Mouse (Mus musculus) layer of hippocampus, adult 2 months (tissue): ENCODE data around the gene Fam118b. TPM values are rescaled to one million over a fixed set of nuclear protein-coding genes. Genes with fewer than 3 reads are reported as not detected.
A peak's percentile ranks its signal among the peaks of the same experiment; 100 is the strongest.

Experiments used
- DNase-seq, 2 experiments: peaks; one replicate each; pipeline ENCODE4 v3.0.0; 2022; ENCODE audit warnings: low spot score in 2 of 2
- H3K27ac ChIP-seq: fragments of 200-600 bp; 2 replicates; pipeline ENCODE4 v1.8.1; 2022
- H3K4me3 ChIP-seq: fragments of 200-600 bp; 2 replicates; pipeline ENCODE4 v1.8.1; 2022; ENCODE audit warnings: mild to moderate bottlenecking
- CTCF ChIP-seq: fragments of 200-600 bp; conservative IDR thresholded peaks from 2 replicates; pipeline ENCODE4 v1.8.1; 2022; ENCODE audit warnings: antibody characterized with exemption, mild to moderate bottlenecking, moderate library complexity
- total RNA-seq, 2 experiments: library from RNA; stranded (reverse); gene quantifications; 2 replicates each; pipeline ENCODE4 v1.2.3; 2021

Fam118b gene
- total RNA-seq, 2 experiments from 2014 or later: 27.2 to 35.4 TPM

GRCm38 (mm10) chr9:35239734-35240133, 27.9 kb downstream of the Fam118b start:
- peak; percentile 50 for TF ChIP-seq CTCF
- H3K27ac ChIP-seq: no peak overlapping the region
- no peak for DNase-seq
- H3K4me3 ChIP-seq: no peak overlapping the region

- TF ChIP-seq CTCF: no peak
- H3K27ac ChIP-seq: peak overlapping the region; percentile 37; the same call in 1 of the 2 replicates
- DNase-seq: no peak
- H3K4me3 ChIP-seq: no peak overlapping the region
Measured at GRCm38 (mm10) chr9:35238915-35239571, 28.6 kb downstream of the Fam118b start.

- no peak for TF ChIP-seq CTCF
Measured at GRCm38 (mm10) chr9:35238371-35238770, 29.2 kb downstream of the Fam118b start.

GRCm38 (mm10) chr9:35235996-35236395, 31.6 kb downstream of the Fam118b start:
- no peak for DNase-seq
- no peak for TF ChIP-seq CTCF
- Histone ChIP-seq H3K4me3 (no peak overlapping the region), H3K27ac (peak overlapping the region; percentile 6; the same call in 1 of the 2 replicates)

More at GRCm38 (mm10) chr9:35238371-35238770, 29.2 kb downstream of the Fam118b start:
- no peak for DNase-seq
- no peak overlapping the region for H3K4me3 ChIP-seq
- H3K27ac ChIP-seq: peak overlapping the region; percentile 37; the same call in 1 of the 2 replicates

- no peak for TF ChIP-seq CTCF
- Histone ChIP-seq H3K27ac (no peak overlapping the region), H3K4me3 (no peak overlapping the region)
- no peak for DNase-seq
Measured at GRCm38 (mm10) chr9:35228671-35229070, 38.9 kb downstream of the Fam118b start.

- Histone ChIP-seq H3K4me3 (no peak overlapping the region), H3K27ac (no peak overlapping the region)
- TF ChIP-seq CTCF: no peak
- no peak for DNase-seq
Measured at GRCm38 (mm10) chr9:35223466-35223865, 44.1 kb downstream of the Fam118b start.

GRCm38 (mm10) chr9:35217963-35218362, 49.6 kb downstream of the Fam118b start:
- no peak for TF ChIP-seq CTCF
- no peak for DNase-seq
- no peak overlapping the region for H3K27ac ChIP-seq
- H3K4me3 ChIP-seq: no peak overlapping the region

- Histone ChIP-seq H3K27ac (peak overlapping the region; percentile 97), H3K4me3 (peak overlapping the region; percentile 99)
- DNase-seq: no peak
- no peak for TF ChIP-seq CTCF
Measured at GRCm38 (mm10) chr9:35211573-35212511, 55.8 kb downstream of the Fam118b start.

- Histone ChIP-seq H3K4me3 (peak within 1 kb of the TSS; percentile 99), H3K27ac (peak within 1 kb of the TSS; percentile 97)
- DNase-seq: peak; percentile 99
- no peak for TF ChIP-seq CTCF
Measured at GRCm38 (mm10) chr9:35210542-35211474, 56.8 kb downstream of the Fam118b start, which contains the start of gene Foxred1. Foxred1 (minus strand) TSS chr9:35211055.

GRCm38 (mm10) chr9:35204421-35204820, 63.2 kb downstream of the Fam118b start:
- Histone ChIP-seq H3K4me3 (no peak overlapping the region), H3K27ac (no peak overlapping the region)
- no peak for DNase-seq
- TF ChIP-seq CTCF: no peak

- Histone ChIP-seq H3K27ac (no peak overlapping the region), H3K4me3 (no peak overlapping the region)
- no peak for DNase-seq
- no peak for TF ChIP-seq CTCF
Measured at GRCm38 (mm10) chr9:35203536-35203935, 64.1 kb downstream of the Fam118b start.

- peak overlapping the region; percentile 60; the same call in 1 of the 2 replicates for H3K27ac ChIP-seq
- TF ChIP-seq CTCF: no peak
- DNase-seq: no peak
- H3K4me3 ChIP-seq: peak overlapping the region; percentile 73
Measured at GRCm38 (mm10) chr9:35200529-35201060, 67.0 kb downstream of the Fam118b start.
